Mouse (Mus musculus) heart, adult 2 months (tissue): ENCODE data around the gene Prpsap1.

Source experiments
- CTCF ChIP-seq: fragments of 200-600 bp; IDR thresholded peaks from 2 replicates; pipeline ENCODE4 v1.8.1; 2022; ENCODE audit warnings: antibody characterized with exemption, mild to moderate bottlenecking, moderate library complexity
- EP300 ChIP-seq: fragments of 200-500 bp; IDR thresholded peaks from 2 replicates; pipeline ENCODE4 v1.6.1; 2011; ENCODE audit warnings: low read depth, low read length, control low read depth; ENCODE audit not compliant: insufficient read depth
- POLR2A ChIP-seq: fragments of 200-500 bp; IDR thresholded peaks from 2 replicates; pipeline ENCODE4 v1.6.1; 2011; ENCODE audit warnings: mild to moderate bottlenecking, low read depth, low read length, control low read depth; ENCODE audit not compliant: insufficient read depth

DNA sequence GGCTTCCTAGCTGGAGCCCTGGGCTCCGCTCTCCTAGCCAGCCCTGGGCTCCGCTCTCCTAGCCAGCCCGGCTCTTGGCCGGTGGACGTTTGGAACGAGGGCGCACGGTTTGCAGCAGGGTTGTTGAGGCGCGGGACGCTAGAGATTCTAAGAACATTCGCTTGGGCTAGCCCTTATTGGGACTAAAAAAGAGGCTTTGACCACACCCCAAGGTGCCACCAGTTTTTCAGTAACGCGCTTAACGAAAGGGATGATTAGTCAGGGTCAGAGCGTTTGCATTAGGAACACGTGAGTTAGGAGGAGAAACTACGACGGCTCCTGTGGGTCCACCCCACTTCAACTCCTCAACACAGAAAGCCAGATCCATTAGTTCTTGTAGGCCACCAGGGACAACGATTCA is 27.9 kb downstream of the Prpsap1 start, which contains the start of gene Qrich2:
- no peak for TF ChIP-seq EP300
- no peak for TF ChIP-seq POLR2A
- no peak for TF ChIP-seq CTCF
